Mouse (Mus musculus) embryonic facial prominence, embryonic 11.5 days (tissue): Measurements from ENCODE around the gene Gm20918. TPM values are rescaled to one million over a fixed set of nuclear protein-coding genes. Genes with fewer than 3 reads are reported as not detected.
"Not testable (repeated sequence)": the region's sequence is repeated elsewhere in the genome, so short reads cannot be mapped to it uniquely, and the experiment has no call there.

Experiments
- ATAC-seq: fragments of 200-750 bp; cut with Nextera tagmentation; replicated peaks from 2 replicates; pipeline ENCODE4 v1.8.0; 2017; ENCODE audit warnings: low read depth; ENCODE audit not compliant: insufficient number of reproducible peaks, low FRiP score, low TSS enrichment
- DNase-seq: peaks from one replicate; pipeline ENCODE4 v3.0.0-alpha.2; 2015; ENCODE audit warnings: low spot score
- H3K27ac ChIP-seq: fragments of 300-500 bp; sonication (generic); replicated peaks from 2 replicates; pipeline ENCODE4 v1.5.1; 2014; ENCODE audit warnings: mild to moderate bottlenecking, low read depth, low read length, control low read depth
- H3K27me3 ChIP-seq: fragments of 300-500 bp; sonication (generic); 2 replicates; pipeline ENCODE4 v1.6.1; 2014; ENCODE audit warnings: mild to moderate bottlenecking, low read length, moderate library complexity, mixed read lengths; ENCODE audit not compliant: control insufficient read depth, insufficient read depth
- H3K36me3 ChIP-seq: fragments of 300-500 bp; sonication (generic); replicated peaks from 2 replicates; pipeline ENCODE4 v1.6.1; 2014; ENCODE audit warnings: low read depth, mild to moderate bottlenecking, low read length, moderate library complexity, mixed read lengths; ENCODE audit not compliant: control insufficient read depth, insufficient read depth
- H3K4me1 ChIP-seq: fragments of 300-500 bp; sonication (generic); 2 replicates; pipeline ENCODE4 v1.6.1; 2014; ENCODE audit warnings: low read length, mixed read lengths; ENCODE audit not compliant: control insufficient read depth, insufficient read depth
- H3K4me2 ChIP-seq: fragments of 300-500 bp; sonication (generic); 2 replicates; pipeline ENCODE4 v1.6.1; 2014; ENCODE audit warnings: low read depth, mild to moderate bottlenecking, control low read depth, low read length, moderate library complexity
- H3K4me3 ChIP-seq: fragments of 300-500 bp; sonication (generic); 2 replicates; pipeline ENCODE4 v1.5.1; 2014; ENCODE audit warnings: low read depth, low read length, control low read depth
- H3K9ac ChIP-seq: fragments of 300-500 bp; sonication (generic); replicated peaks from 2 replicates; pipeline ENCODE4 v1.6.1; 2014; ENCODE audit warnings: mild to moderate bottlenecking, control low read depth, low read length
- H3K9me3 ChIP-seq: fragments of 300-500 bp; sonication (generic); replicated peaks from 2 replicates; pipeline ENCODE4 v1.6.1; 2016; ENCODE audit warnings: mild to moderate bottlenecking, low read length, inconsistent platforms, mixed read lengths; ENCODE audit not compliant: control insufficient read depth
- polyA plus RNA-seq: library from polyadenylated mRNA; unstranded; fragments of >200 nt; fragmentation: Nextera tagmentation; extraction: Ambion mirVana; gene quantifications from 2 replicates; pipeline ENCODE4 v1.2.1, GENCODE M21; 2014

Gm20918 gene
- not detected in 2 replicates for polyA plus RNA-seq

DNA sequence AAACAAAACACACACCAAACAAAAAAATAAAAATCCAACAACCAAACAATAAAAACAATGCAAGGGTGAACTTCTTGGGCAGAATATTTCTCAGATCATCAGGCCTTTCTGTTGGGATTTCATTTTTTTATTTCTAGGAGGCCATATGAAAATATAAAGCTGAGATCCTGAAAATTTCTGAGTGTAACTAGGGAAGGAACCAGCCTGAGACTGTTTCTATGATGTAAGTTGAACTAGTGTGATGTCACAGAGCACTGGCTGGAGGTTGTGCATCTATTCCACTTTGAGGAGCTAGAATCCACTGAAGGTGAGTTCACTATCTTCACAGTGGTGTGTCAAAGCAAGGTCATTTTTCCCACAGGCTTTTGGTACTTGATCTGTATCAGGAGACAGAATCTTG, at the start of gene Gm20918:
TSS of gene Gm20918 (plus strand) at position 301 of the 400 bp plus-strand sequence.
- H3K9me3 ChIP-seq, H3K27me3 ChIP-seq, ATAC-seq: not testable (repeated sequence)

More for the DNA sequence above, at the start of gene Gm20918:
- H3K27ac ChIP-seq, H3K36me3 ChIP-seq, H3K4me1 ChIP-seq, DNase-seq, H3K4me2 ChIP-seq, H3K4me3 ChIP-seq, H3K9ac ChIP-seq: not testable (repeated sequence)

Other genes starting within 250 kb of the Gm20918 start
- not detected in 2 replicates for gene Gm21820, start 205.5 kb downstream of the Gm20918 start, polyA plus RNA-seq